Mouse (Mus musculus) spleen, adult 10 weeks (tissue): ENCODE data around the gene Sphkap. TPM values are rescaled to one million over a fixed set of nuclear protein-coding genes. Genes with fewer than 3 reads are reported as not detected.

ENCODE experiments used
- polyA plus RNA-seq: library from polyadenylated mRNA; stranded (reverse); fragments of 350-450 nt; fragmentation: Illumina TruSeq; extraction: RNeasy Lipid Tissue Mini Kit (QIAGEN cat#74804); gene quantifications from one replicate; pipeline ENCODE4 v1.2.3, GENCODE M21; 2015; ENCODE audit warnings: low replicate concordance; ENCODE audit not compliant: insufficient read depth

Sphkap gene
- not detected for polyA plus RNA-seq

GRCm38 (mm10) chr1:83408021-83408464, at the start of gene Sphkap:
TSS of gene Sphkap (minus strand) at chr1:83408200.

Other genes with a start within 250 kb of the Sphkap start
- gene Daw1, start 248.4 kb downstream of the Sphkap start, polyA plus RNA-seq = not detected